16 mouse cellular contexts compared by ENCODE assay signal in the genomic region with DNA sequence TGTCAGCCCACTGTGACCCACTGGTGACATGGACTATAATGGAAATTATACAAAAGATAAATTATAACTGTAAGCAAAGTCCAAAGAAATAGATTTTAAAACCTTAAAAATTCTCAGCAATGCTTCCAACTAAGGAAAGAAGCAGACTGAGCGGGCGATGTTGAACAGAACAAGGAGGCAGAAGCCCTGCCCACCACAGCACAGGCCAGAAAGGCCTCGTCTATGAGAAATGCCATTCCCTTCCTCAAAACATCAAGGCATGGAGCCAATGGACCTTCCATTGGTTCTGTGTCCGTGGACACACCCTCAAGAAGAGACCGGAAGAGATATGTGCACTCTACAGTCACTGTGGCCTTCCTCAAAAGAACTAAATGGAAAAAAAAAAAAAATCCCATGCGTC.
"Had no signal": no experiment of that assay in that cellular context is flagged by ENCODE, and none has a peak within 500 bp of the region (broad histone marks: within the 10 kb centered on the region; RNA-seq: fewer than 3 reads in every experiment).

No protein-coding gene starts in this region.

- H3K36me3 ChIP-seq: neural tube, embryonic 13.5 days; neural tube, embryonic 15.5 days; stomach, embryonic 15.5 days had no signal

- H3K4me2 ChIP-seq: neural tube, embryonic 13.5 days; neural tube, embryonic 15.5 days; stomach, embryonic 15.5 days had no signal

- H3K4me3 ChIP-seq: neural tube, embryonic 13.5 days; neural tube, embryonic 15.5 days; stomach, embryonic 15.5 days had no signal

- H3K27ac ChIP-seq: neural tube, embryonic 13.5 days; neural tube, embryonic 15.5 days; stomach, embryonic 15.5 days; stomach, postnatal 0 days had no signal

- H3K9me3 ChIP-seq: neural tube, embryonic 13.5 days; neural tube, embryonic 15.5 days; stomach, embryonic 15.5 days had no signal

- H3K4me1 ChIP-seq: neural tube, embryonic 13.5 days; neural tube, embryonic 15.5 days; stomach, embryonic 15.5 days had no signal

- H3K9ac ChIP-seq: neural tube, embryonic 13.5 days; neural tube, embryonic 15.5 days; stomach, embryonic 15.5 days had no signal

- DNase-seq: retina, postnatal 1 day; right cerebral cortex, adult 18-20 months; right cerebral cortex, postnatal 14 days; right cerebral cortex, postnatal 25 days; right cerebral cortex, postnatal 4 days; spleen, adult 18-20 months; thymus, adult 18-20 months; thymus, adult 2 months; thymus, postnatal 14 days; thymus, postnatal 25 days; thymus, postnatal 36 days; thymus, postnatal 4 days had no signal

- H3K27me3 ChIP-seq: neural tube, embryonic 13.5 days; neural tube, embryonic 15.5 days; stomach, embryonic 15.5 days had no signal
